Mouse (Mus musculus) liver, postnatal 0 days (tissue): ENCODE data around the gene Tcp10c. TPM values are rescaled to one million over a fixed set of nuclear protein-coding genes. Genes with fewer than 3 reads are reported as not detected.
A peak's percentile ranks its signal among the peaks of the same experiment; 100 is the strongest.
"Not testable (repeated sequence)": the region's sequence is repeated elsewhere in the genome, so short reads cannot be mapped to it uniquely, and the experiment has no call there.

Experiments used
- ATAC-seq: fragments of 200-750 bp; cut with Nextera tagmentation; 2 replicates; pipeline ENCODE4 v1.8.0; 2017; ENCODE audit warnings: mild to moderate bottlenecking, moderate library complexity
- DNase-seq: peaks from one replicate; pipeline ENCODE4 v3.0.0-alpha.2; 2016
- H3K27ac ChIP-seq: fragments of 300-500 bp; sonication (generic); 2 replicates; pipeline ENCODE4 v1.5.1; 2014; ENCODE audit warnings: antibody characterized with exemption, moderate library complexity, mild to moderate bottlenecking, low read depth
- H3K27me3 ChIP-seq: fragments of 300-500 bp; sonication (generic); 2 replicates; pipeline ENCODE4 v1.6.1; 2014; ENCODE audit warnings: low read length, control low read depth, mixed read lengths; ENCODE audit not compliant: insufficient read depth
- H3K36me3 ChIP-seq: fragments of 300-500 bp; sonication (generic); replicated peaks from 2 replicates; pipeline ENCODE4 v1.6.1; 2014; ENCODE audit warnings: mild to moderate bottlenecking, control low read depth, low read length, moderate library complexity, mixed read lengths; ENCODE audit not compliant: insufficient read depth
- H3K4me1 ChIP-seq: fragments of 300-500 bp; sonication (generic); 2 replicates; pipeline ENCODE4 v1.6.1; 2014; ENCODE audit warnings: antibody characterized with exemption, mild to moderate bottlenecking, control low read depth; ENCODE audit not compliant: insufficient read depth
- H3K4me2 ChIP-seq: fragments of 300-500 bp; sonication (generic); 2 replicates; pipeline ENCODE4 v1.6.1; 2014; ENCODE audit warnings: low read depth, mild to moderate bottlenecking, low read length, moderate library complexity, mixed read lengths
- H3K4me3 ChIP-seq: fragments of 300-500 bp; sonication (generic); 2 replicates; pipeline ENCODE4 v1.5.1; 2014; ENCODE audit warnings: low read depth, low read length
- H3K9ac ChIP-seq: fragments of 300-500 bp; sonication (generic); replicated peaks from 2 replicates; pipeline ENCODE4 v1.6.1; 2014; ENCODE audit warnings: mild to moderate bottlenecking, moderate library complexity
- H3K9me3 ChIP-seq: fragments of 300-500 bp; sonication (generic); 2 replicates; pipeline ENCODE4 v1.6.1; 2016; ENCODE audit warnings: mild to moderate bottlenecking, control low read depth, low read length, mixed read lengths
- CTCF ChIP-seq: sonication (generic); IDR thresholded peaks from 2 replicates; pipeline ENCODE4 v1.5.1; 2016; ENCODE audit warnings: antibody characterized with exemption, low read depth
- WGBS: fragments of 180-500 bp; shearing (Covaris S2); extraction: QIAGEN DNeasy Blood & Tissue Kit; methylation state at CpG from one replicate; pipeline ENCODE4 v1.1.7; 2014; ENCODE audit not compliant: insufficient replicate concordance; 5-methylcytosine and 5-hydroxymethylcytosine counted together
- polyA plus RNA-seq: library from polyadenylated mRNA; unstranded; fragments of >200 nt; fragmentation: Nextera tagmentation; extraction: Ambion mirVana; gene quantifications from 2 replicates; pipeline ENCODE4 v1.2.1, GENCODE M21; 2015

Tcp10c gene
- polyA plus RNA-seq, 1 experiment from 2014 or later, result not detected

GRCm38 (mm10) chr17:13336979-13337749 is 17.2 kb upstream of the Tcp10c start:
- H3K27ac ChIP-seq, H3K9me3 ChIP-seq, H3K4me3 ChIP-seq, H3K4me2 ChIP-seq, H3K9ac ChIP-seq, H3K27me3 ChIP-seq, H3K36me3 ChIP-seq, DNase-seq, H3K4me1 ChIP-seq: not testable (repeated sequence)
- ATAC-seq, result peak; percentile 43
- WGBS, result 60% methylated on average over 9 of the region's 9 CpGs
- peak; percentile 64 for TF ChIP-seq CTCF

GRCm38 (mm10) chr17:13337931-13338330 is 16.4 kb upstream of the Tcp10c start:
- not testable (repeated sequence) for ATAC-seq
- 46% methylated on average over 1 of the region's 1 CpGs for WGBS

GRCm38 (mm10) chr17:13340071-13340470 is 14.3 kb upstream of the Tcp10c start:
- not testable (repeated sequence) for H3K27me3 ChIP-seq, DNase-seq, ATAC-seq, H3K4me3 ChIP-seq, H3K4me1 ChIP-seq, H3K36me3 ChIP-seq, H3K4me2 ChIP-seq, H3K9me3 ChIP-seq, H3K9ac ChIP-seq, H3K27ac ChIP-seq
- WGBS, result 71% methylated on average over 1 of the region's 1 CpGs

More at GRCm38 (mm10) chr17:13337931-13338330, 16.4 kb upstream of the Tcp10c start:
- not testable (repeated sequence) for H3K27me3 ChIP-seq, H3K9ac ChIP-seq, H3K9me3 ChIP-seq, H3K4me3 ChIP-seq, H3K4me2 ChIP-seq, H3K36me3 ChIP-seq, H3K27ac ChIP-seq, H3K4me1 ChIP-seq, DNase-seq

GRCm38 (mm10) chr17:13345923-13346322 is 8.4 kb upstream of the Tcp10c start:
- H3K9me3 ChIP-seq, H3K4me2 ChIP-seq, H3K9ac ChIP-seq, DNase-seq, H3K4me3 ChIP-seq, H3K27ac ChIP-seq, H3K27me3 ChIP-seq, H3K4me1 ChIP-seq, H3K36me3 ChIP-seq: not testable (repeated sequence)
- ATAC-seq, result peak; percentile 14; the same call in 1 of the 2 replicates
- no CpG with 5 or more reads among the region's 4 CpGs for WGBS

GRCm38 (mm10) chr17:13349563-13349962 is 4.8 kb upstream of the Tcp10c start:
- not testable (repeated sequence) for H3K4me1 ChIP-seq, DNase-seq, H3K4me2 ChIP-seq, H3K27me3 ChIP-seq, ATAC-seq, H3K9ac ChIP-seq, H3K9me3 ChIP-seq, H3K27ac ChIP-seq, H3K36me3 ChIP-seq, H3K4me3 ChIP-seq
- 72% methylated on average over 4 of the region's 5 CpGs for WGBS

GRCm38 (mm10) chr17:13353249-13353648 is 1.1 kb upstream of the Tcp10c start:
- not testable (repeated sequence) for H3K4me3 ChIP-seq, ATAC-seq, H3K36me3 ChIP-seq, H3K27ac ChIP-seq, H3K9ac ChIP-seq, H3K4me1 ChIP-seq, H3K27me3 ChIP-seq, H3K4me2 ChIP-seq, H3K9me3 ChIP-seq
- 74% methylated on average over 8 of the region's 8 CpGs for WGBS
- DNase-seq, result peak; percentile 12

- H3K4me2 ChIP-seq, H3K9ac ChIP-seq, H3K36me3 ChIP-seq, H3K27ac ChIP-seq, DNase-seq, H3K9me3 ChIP-seq, H3K4me3 ChIP-seq, H3K4me1 ChIP-seq, ATAC-seq, H3K27me3 ChIP-seq: not testable (repeated sequence)
- WGBS, result 64% methylated on average over 2 of the region's 2 CpGs
These were observed 8.1 kb downstream of the Tcp10c start for GRCm38 (mm10) chr17:13362489-13362888.

GRCm38 (mm10) chr17:13363773-13364172 is 9.4 kb downstream of the Tcp10c start:
- H3K9ac ChIP-seq, DNase-seq, H3K4me2 ChIP-seq, H3K9me3 ChIP-seq, H3K27me3 ChIP-seq, ATAC-seq, H3K36me3 ChIP-seq, H3K4me3 ChIP-seq, H3K4me1 ChIP-seq, H3K27ac ChIP-seq: not testable (repeated sequence)
- 73% methylated on average over 3 of the region's 5 CpGs for WGBS

GRCm38 (mm10) chr17:13364196-13364595 is 9.8 kb downstream of the Tcp10c start:
- H3K4me2 ChIP-seq, H3K9me3 ChIP-seq, H3K36me3 ChIP-seq, ATAC-seq, H3K4me3 ChIP-seq, H3K9ac ChIP-seq, DNase-seq, H3K27me3 ChIP-seq, H3K27ac ChIP-seq, H3K4me1 ChIP-seq: not testable (repeated sequence)
- 76% methylated on average over 9 of the region's 9 CpGs for WGBS

GRCm38 (mm10) chr17:13367181-13367580 is 12.8 kb downstream of the Tcp10c start:
- H3K4me1 ChIP-seq, DNase-seq, H3K4me2 ChIP-seq, H3K36me3 ChIP-seq, H3K4me3 ChIP-seq, H3K9ac ChIP-seq, H3K9me3 ChIP-seq, ATAC-seq, H3K27ac ChIP-seq, H3K27me3 ChIP-seq: not testable (repeated sequence)
- WGBS, result 82% methylated on average over 9 of the region's 9 CpGs
